Mouse (Mus musculus): Measurements from ENCODE around the gene Heatr5a.

Heatr5a gene

DNA sequence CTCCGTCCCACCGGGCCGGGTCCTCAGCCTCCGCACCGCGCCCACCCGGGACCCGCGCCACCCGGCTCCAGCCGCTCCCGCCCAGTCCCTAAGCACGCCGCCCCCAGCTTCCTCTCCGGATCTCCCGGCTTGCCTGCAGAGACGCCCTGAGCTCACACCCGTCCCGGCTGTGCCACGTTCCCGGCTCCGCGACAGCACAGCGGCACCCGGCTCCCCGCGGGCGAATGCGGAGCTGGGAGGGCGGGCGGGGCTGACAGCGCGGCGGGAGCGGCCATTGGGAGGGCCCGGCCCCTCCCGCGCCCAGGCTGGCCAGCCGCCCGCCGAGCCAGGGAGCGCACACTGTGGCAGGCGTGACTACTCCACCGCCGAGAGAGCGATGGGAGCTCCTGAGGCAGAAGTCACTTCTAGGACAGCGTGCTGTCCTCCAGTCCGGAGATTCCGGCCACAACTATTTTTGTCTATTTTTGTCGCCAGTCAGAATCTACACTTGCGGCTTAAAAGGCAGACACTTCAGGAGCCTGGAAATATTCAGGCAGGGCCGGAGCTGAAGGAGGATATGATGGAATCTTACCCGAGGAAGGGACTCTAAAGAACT is at the start of gene Heatr5a:
Gene Heatr5a (minus strand): TSS at position 252 of the 595 bp plus-strand sequence.
- DNase-seq, result peak; percentile 91 to 95

DNA sequence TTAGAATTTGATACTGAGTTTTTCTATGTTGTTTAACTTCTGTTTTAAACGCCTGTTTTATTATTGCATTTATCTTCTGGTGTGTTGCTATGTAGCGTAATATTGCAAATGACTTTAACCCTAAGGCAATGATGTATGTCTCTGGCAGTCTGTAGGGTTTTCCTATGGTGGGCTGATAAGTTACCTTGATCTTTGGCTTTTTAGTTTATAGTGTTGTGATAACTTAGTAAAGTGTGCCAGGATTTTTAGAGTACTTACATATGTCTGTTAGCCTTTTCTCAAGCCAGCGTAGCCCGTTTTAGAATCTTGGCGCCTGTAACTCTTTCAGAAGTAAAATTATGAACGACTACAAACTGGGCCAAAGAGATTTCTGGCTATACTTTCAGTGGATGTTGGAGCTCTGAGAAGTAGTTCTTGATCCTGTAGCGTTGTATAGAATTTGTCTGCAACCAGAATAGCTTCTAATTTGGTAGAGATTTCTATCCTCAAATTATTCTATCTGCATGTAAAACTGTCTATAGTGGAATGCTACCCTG is 43.4 kb upstream of the Heatr5a start:
- DNase-seq, result no peak

DNA sequence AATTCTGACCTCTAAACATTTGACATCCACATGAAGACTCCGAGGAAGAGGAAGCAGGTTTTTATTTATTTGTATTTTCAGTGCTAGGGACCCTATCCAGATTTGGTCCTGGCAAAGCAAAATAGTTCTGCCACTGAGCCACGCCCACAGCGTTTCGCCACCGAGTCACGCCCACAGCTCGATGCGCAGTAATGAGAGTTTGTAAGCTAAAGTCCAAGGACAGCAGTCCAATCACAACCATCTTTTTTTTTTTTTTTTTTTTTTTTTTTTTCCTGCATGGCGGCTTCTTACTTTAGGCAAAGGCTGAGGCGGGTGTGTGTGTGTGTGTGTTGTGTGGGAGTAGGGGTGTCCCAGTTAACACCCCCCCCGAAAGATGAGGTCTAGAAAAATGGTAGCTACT is 42.9 kb upstream of the Heatr5a start:
- DNase-seq, result no peak

DNA sequence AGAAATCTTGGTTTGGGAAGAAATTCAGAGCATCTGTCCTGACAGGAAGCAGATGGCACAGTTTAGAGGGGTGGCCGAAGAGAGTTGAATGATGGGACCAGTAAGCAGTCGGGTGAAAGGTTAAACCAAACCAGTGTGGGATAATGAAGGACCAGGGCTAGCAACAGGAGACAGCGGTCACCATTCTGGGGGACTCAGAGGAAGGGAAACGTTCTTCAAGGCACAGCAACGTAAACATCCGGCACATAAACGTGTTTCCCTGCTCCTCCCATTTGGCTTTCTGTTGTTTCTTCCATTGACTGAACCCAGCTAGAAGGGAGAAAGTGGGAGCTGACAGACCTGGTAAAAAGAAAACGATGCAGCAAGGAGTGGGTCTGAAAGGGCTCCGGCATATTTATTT is 42.2 kb upstream of the Heatr5a start:
- DNase-seq, result no peak

DNA sequence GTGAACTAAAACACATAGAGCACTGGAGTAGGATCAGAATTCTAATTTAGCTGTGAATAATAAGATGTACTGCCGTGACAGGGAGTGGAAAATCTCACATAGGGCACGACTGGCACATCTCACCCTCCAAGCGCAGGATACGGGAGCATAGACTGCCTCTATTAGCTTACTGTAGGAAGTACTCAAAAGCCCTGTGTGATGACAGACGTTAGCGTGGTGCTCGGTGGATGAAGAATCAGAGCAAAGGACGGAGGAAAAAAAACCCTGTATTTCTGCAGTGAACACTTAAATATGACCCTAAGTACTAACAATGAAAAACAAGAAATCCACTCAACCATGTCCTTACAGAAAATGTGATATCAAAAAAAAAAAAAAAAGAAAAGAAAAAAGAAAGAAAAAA is 41.0 kb upstream of the Heatr5a start:
- DNase-seq, result no peak

DNA sequence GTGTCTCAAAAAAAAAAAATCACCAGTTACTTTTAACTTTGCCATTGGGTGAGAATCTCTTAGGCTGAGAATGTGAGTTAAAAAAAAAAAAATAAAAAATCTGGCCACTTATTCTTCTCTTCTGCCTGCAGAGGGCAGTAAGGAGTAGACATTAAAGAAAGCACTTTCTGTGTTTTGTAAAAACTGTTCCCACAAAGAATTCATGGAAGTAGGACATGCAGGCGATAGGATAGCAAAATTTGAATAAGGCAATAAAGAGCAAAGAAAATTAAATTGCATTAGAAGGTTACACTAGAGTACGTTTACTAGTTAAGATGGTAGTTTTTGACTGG is 39.5 kb upstream of the Heatr5a start:
- DNase-seq, result peak; percentile 14 to 62

DNA sequence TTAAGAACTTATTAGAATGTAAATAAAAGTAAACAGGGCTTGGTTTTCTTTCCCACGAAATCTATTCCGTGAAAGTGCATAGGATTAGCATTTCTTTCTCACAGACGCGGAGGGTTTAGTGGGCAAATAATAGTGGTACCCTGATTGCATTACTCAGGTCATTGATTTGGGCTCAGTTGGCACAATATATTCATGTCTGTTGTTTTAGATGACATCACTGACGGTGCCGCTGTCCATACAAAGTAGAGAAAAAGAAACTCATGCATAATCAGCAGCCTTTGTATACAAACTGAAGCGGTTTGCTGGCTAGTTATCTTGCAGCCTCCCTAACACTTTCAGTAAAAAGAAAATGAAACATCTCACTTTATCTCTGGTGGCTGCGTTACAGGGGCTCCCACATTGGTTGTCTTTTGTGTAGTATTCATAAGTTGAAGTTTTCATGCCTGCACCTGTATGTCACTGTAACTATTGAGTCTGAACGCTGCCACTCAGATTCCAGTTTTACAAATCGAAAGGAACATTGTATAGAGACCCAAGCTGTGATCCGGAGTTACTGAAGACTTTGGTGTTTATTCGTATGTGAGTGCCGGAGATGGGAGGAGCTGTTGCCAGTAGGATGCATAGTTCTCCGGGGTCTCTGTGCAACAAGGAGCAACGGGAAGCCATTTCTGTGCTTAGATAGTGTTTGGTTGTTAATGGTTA is 39.0 kb upstream of the Heatr5a start:
- DNase-seq, result peak in 1 of 2 experiments; percentile 12

DNA sequence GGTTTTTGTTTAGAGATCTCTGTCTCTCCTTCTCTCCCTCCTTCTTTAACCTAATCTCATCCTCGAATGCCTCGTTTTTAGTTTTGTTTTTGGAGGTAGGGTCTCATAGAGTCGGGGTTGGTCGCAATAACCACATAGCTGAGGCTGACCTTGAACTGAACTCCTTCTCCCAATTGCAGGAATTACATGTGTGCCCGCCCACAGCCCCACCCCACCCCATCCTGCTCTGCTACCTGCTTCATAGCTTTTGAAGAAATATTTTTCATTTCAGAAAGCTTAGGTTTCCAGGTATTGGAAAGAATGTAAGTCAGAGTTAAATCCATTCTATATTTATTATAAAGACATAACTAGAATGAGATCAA is 35.5 kb upstream of the Heatr5a start:
- no peak for DNase-seq

DNA sequence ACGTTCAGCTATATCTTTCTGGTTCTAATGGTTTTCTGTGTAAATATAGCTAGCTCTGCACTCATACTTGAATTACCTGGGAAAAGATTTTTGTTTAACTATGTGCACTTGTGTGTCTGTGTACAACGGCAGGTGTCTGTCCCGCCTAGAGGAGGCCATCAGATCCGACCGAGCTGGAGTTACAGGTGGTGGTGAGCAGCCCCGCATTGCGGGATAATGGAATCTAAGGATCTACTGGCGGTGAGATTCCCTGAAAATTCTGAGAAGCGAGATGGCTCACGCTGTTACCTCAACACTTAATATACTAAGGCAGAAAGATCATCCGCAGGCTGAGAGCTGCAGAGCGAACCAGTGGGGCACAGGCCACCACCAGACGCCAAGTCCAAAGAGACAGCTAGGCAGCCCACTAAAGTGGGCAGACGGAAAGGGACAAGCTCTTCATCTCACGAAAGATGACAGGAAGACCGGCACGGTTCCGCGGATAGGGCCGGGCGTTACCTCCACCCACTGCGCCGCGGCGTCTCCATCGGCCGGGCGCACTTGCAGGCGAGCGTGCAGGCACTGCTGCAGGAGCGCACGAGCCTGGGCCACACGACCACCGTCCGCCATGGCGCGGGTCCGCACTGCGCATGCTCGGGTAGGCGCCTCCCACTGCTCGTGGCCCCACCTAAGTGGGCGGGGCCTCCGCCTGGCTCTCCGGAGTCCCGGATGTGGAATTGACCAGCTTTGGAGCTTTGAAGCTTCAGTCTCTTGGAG is 34.9 kb upstream of the Heatr5a start, which contains the start of gene Dtd2:
Gene Dtd2 (minus strand): TSS at position 625 of the 756 bp plus-strand sequence.
- peak; percentile 98 to 99 for DNase-seq

DNA sequence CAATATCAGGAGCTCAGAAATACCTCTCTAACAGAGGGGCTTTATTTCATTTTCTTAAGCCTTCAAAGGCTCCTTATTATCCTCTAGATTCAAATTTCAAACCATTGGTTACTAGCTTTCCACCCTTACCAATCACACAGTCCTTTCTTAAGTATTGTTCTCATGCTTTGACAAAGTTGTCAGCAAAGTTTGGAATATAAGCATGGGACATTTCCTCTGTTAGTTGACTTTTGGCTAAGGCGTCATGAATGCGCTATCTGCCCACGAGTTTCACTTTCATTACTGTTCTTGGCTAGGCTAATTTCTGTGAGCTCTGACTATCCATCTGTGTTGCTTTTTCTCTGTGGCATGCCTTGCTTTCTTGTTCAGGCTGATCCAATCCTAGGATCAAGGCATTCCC is 31.6 kb upstream of the Heatr5a start:
- DNase-seq, result no peak

DNA sequence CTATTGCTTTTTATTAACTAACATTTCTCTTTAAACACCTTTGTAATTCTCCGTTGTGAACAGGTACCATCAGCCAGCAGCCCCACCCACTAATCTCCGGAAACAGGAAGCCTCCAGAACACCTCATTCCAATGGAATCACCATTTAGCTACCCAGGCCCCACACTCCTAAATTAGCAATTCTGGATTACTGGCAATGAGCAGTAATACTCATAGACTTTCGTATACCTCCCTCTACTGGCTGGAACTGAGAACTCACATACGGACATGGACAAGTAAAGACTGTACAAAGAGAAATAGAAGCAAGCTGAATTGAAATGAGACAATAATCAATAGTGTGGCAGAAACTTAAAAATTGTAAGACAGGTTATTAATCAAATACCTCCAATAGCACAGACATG is 30.4 kb upstream of the Heatr5a start:
- peak; percentile 84 to 89 for DNase-seq

DNA sequence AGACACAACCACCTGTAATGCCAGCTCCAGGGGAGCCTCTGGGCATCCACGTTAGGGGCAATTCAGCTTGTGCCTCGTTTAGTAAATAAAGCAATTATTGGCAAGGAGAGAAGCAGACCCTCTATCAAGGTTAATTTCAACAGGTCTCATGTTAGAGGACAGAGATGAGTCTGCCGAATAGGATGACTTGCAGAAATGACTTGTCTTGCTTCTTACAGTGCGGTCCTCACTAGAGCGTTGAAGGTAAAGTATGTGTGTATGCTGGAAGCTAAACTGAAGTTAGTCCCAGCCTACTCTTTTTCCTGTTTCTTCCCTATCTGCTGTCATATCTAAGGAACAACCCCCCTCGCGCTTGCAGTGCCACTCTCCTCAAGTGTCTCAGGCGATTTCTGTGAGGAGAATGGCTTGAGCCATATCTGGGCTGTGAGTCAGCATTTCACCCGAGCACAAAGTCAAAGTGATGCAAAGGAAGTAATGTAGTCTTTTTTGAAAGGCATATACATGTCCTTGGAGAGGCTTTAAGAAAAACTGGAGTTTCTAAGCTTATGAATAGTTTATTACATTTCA is 27.3 kb upstream of the Heatr5a start:
- DNase-seq, result no peak

DNA sequence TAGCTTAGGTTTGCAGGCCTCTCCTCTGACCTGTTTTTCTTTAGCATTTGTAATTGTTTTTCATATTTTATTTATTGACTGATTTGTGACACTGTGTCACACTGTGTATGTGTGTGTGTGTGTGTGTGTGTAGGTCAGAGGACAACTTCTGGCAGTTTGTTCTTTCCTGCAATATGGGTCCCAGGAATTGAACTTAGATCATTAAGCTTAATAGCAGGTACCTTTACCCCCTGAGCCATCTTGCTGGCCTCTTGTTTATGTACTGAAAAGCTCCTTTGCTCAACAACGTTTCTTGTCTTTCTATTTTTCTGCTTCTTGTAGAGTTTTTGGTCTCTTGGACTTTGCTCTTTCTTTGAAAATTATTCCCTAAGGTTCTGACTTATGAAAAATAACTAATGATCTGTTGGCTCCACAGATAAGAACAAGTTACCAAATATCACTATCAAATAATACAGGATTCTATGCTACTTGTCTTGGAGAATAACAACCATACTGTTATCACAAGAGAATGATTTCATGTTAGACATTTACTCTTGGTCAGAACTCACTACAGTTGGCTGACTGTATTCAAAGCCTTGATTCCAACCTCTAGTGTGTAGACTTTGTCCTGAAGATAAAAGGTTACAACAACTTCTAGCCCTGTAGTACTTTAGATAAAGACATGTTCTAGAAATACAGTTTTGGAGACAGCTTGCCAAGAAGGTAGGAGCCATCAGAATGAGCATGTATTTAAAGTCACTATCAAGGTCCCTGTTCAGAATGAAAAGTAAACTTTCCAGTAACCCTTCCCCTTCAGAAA is 24.8 kb upstream of the Heatr5a start:
- DNase-seq, result no peak

DNA sequence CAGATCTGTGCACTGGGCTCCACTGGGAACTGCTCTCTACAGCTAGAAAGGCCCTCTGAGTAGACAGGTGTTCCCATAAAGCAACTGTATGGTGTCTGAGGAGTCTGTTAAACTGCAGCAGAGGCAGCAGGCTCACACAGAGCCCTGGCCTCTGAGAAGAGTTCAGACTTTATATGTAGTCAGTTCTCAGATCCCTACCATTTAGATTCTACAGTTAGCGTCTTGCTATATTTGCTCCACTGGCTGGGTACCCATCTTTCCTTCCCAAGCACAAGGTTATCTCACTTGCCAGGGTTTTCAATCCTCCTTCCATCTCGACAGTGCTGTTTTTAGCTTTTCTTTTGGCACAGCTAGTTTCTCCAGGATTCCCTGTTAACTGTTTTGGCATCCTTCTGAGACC is 19.5 kb upstream of the Heatr5a start:
- DNase-seq, result no peak

DNA sequence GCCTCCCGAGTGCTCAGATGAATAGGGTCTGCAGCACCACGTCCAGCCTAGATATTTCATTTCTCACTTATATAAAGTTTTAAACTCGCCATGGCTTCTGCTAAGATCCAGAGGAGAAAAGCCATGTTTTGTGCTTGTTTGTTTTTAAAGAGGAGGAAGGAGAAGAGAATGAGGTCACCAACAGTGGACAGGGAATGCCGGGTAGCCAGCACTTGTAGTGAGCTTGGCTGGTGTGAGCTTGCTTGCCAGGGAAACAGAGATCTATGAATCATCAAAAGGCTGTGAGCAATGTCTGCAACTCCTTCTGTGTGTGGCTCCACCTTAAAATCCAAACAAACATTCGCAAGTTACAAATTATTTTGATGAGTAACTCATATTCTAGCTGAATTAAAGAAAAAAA is 17.4 kb upstream of the Heatr5a start:
- DNase-seq, result no peak

DNA sequence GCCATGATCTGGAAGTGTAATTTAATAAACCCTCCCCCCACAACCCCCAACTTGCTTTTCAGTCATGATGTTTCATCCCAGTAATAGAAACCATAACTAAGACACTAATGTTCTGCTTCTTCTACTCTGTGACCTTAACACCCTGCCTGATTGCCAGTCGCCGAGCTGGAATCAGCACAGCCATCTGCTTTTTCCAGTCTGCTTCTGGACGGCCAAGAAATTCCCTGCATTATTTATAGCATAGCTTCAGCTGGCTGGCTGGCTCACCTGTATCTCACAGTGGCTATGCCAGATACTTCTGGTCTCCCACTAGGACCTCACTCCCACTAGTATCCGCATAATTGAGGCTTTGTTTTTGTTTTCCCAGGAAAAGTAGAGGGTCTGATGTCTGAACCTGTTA is 14.7 kb upstream of the Heatr5a start:
- DNase-seq, result peak; percentile 29 to 40

DNA sequence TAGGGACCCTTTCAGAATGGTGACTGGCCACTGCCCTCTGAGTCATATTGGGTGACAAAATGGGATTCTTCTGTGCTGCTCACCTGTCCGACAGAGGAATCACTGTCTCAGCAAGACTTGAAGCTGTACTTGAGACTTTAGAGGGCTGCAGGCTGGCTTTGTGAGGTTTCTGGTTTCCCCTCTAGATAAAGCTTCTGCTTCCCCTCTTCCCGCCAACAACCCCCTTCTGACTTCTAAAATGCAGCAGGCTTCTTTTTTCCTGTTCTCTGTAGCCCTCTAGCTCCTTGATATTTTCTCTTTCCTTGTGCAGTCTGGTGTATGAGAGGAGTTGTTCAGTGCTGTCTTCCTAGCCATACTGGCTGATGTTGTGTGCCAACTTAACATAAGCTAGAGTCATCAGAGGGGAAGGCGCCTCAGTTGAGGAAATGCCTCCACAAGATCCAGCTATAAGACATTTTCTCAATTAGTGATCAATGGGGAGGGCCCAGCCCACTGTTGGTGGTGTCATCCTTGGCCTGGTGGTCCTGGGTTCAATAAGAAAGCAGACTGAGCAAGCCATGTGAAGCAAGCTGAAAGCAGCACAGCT is 14.1 kb upstream of the Heatr5a start:
- no peak for DNase-seq

DNA sequence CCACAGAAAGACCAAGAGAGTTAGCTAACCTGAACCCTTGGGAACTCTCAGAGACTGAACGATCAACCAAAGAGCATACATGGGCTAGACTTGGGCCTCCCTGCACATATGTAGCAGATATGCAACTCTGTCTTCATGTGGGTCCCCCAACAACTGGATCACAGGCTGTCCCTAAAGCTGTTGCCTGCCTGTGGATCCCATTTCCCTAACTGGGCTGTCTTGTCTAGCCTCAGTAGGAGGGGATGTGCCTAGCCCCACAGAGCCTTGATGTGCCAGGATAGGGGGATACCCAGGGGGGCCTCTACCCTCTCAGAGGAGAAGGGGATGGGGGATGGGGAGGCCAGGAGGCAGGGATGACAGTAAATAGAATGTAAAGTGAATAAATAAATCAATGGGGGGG is 12.5 kb upstream of the Heatr5a start:
- no peak for DNase-seq

DNA sequence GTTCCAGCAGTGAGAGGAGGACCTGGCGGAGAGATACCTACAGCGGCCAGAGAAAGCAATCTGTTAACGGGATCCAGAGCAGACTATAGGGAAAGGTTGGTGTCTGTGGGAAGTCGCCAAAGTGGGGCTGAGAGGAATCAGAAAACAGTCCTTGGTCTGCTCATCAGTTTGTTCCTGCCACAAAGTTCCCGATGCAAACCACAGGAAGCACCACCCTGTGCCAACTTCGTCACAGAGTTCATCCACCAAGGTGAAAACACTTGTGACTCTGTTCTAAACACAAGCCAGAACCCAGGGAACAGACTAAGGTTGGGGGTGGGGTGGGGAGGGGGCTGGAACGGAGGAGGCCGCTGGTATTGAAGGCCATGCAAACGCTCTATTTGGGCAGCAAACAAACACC is 5.4 kb upstream of the Heatr5a start:
- DNase-seq, result peak; percentile 15 to 27

DNA sequence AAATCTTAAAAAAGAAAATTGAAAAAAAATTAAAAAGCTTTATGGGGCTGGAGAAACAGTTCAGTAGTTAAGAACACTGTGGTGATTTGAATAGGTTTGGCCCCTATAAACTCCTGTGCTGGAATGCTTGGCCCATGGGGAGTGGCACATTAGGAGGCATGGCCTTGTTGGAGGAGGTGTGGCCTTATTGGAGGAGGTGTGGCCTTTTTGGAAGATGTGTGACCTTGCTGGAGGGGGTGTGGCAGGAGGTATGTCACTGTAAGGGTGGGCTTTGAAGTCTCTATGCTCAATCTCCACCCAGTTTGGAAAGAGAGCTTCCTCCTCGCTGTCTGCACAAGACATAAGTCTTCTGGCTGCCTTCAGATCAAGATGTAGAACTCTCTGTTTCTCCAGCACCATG is 3.3 kb upstream of the Heatr5a start:
- no peak for DNase-seq

DNA sequence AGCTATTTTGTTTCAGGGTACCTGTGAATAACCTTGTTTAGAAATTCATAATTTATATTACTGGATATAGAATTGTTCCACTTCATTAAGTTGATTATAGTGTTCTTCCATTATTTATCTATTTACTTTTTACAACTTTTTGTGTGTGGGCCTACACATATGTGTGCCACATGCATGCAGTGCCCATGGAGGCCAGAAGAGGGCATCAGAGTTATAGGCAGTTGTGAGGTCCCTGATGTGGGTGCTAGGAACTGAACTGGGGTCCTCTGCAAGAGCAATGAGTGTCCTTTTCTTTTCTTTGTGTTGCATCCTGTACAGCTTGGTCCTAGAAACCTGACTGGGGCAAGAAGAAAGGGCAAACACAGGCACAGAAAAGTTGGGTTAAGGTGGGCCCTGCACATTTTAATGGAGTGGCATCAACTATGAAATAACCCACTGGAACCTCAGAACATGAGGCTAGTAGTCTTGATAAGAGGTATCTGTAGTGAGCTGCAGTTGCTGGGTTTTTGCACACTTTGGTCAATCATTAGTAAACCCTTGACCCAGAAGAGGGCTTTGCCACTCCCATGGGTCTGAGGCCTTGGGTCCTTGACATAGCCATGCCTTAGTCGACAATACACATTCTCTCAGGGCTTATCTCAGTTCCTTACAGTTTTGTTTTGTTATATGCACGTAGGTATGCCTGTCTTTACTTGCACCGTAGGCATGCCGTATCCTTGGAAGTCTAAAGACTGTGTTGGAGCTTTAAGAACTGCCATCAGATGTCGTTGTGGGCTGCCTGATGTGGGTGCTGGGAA is 1.3 kb upstream of the Heatr5a start:
- peak in 1 of 2 experiments; percentile 16 for DNase-seq
